Mouse (Mus musculus): Measurements from ENCODE around the gene Tnfsf9.

- TF ChIP-seq CTCF (IDR thresholded peaks at IDR 0.05; ENCODE audit: low read depth) (no peak), EP300 (optimal IDR thresholded peaks at IDR 0.05) (no peak)
Measured at GRCm38 (mm10) chr17:57078336-57078735, 26.8 kb upstream of the Tnfsf9 start, which contains the start of gene Dennd1c.
